Mouse (Mus musculus): ENCODE data around the gene Phf23.

- no peak for TF ChIP-seq FOSL1 (IDR thresholded peaks at IDR 0.05; ENCODE audit: insufficient read depth, low read length, poor library complexity, severe bottlenecking)
- no peak for TF ChIP-seq CTCF (IDR thresholded peaks at IDR 0.05; ENCODE audit: control insufficient read depth, insufficient read depth, insufficient read length)
- no peak for TF ChIP-seq MYOD1 (IDR thresholded peaks at IDR 0.05; ENCODE audit: control insufficient read depth, insufficient read length, low read depth)
- no peak for TF ChIP-seq USF1 (IDR thresholded peaks at IDR 0.05; ENCODE audit: low read depth)
- no peak for TF ChIP-seq MYOG (IDR thresholded peaks at IDR 0.05; ENCODE audit: control insufficient read depth, extremely low read depth, insufficient read length)
Measured at GRCm38 (mm10) chr11:70012931-70013330, 17.4 kb downstream of the Phf23 start.
